Mouse (Mus musculus) myocyte (in vitro differentiated cells): Measurements from ENCODE around the gene Itgax.
A peak's percentile ranks its signal among the peaks of the same experiment; 100 is the strongest.

Experiments used
- CEBPB ChIP-seq: IDR thresholded peaks from 2 replicates; pipeline ENCODE4 v1.6.1; 2011; ENCODE audit warnings: mild to moderate bottlenecking, moderate library complexity; ENCODE audit not compliant: poor library complexity, insufficient read depth, severe bottlenecking
- E2F4 ChIP-seq: IDR thresholded peaks from one replicate; pipeline ENCODE4 v1.6.1; 2011; ENCODE audit warnings: mild to moderate bottlenecking, control low read depth, moderate library complexity; ENCODE audit not compliant: insufficient read depth
- MYOG ChIP-seq, 3 experiments: IDR thresholded peaks; one replicate each; pipeline ENCODE4 v1.6.1; 2011; ENCODE audit warnings: control low read depth in 2 of 3, low read depth in 2 of 3, mild to moderate bottlenecking in 2 of 3; ENCODE audit not compliant: insufficient read length in 2 of 3, control insufficient read depth in 1 of 3, insufficient read depth in 1 of 3
- POLR2A ChIP-seq: IDR thresholded peaks from one replicate; pipeline ENCODE4 v1.6.1; 2011; ENCODE audit warnings: low read depth, mild to moderate bottlenecking, control low read depth, moderate library complexity; ENCODE audit not compliant: insufficient read length
- TCF12 ChIP-seq: IDR thresholded peaks from one replicate; pipeline ENCODE4 v1.6.1; 2011; ENCODE audit warnings: mild to moderate bottlenecking, control low read depth; ENCODE audit not compliant: poor library complexity, insufficient read depth, severe bottlenecking
- USF1 ChIP-seq: IDR thresholded peaks from one replicate; pipeline ENCODE4 v1.6.1; 2011; ENCODE audit warnings: low read depth, mild to moderate bottlenecking, control low read depth, moderate library complexity

GRCm38 (mm10) chr7:128105246-128105645 is 24.1 kb upstream of the Itgax start:
- peak in 1 of 3 experiments; percentile 4 for TF ChIP-seq MYOG (IDR thresholded peaks at IDR 0.05; ENCODE audit: control insufficient read depth in 1 of 3, insufficient read depth in 1 of 3, insufficient read length in 2 of 3, low read depth in 2 of 3)
- TF ChIP-seq USF1 = no peak
- no peak for TF ChIP-seq CEBPB
- no peak for TF ChIP-seq POLR2A
- no peak for TF ChIP-seq E2F4
- TF ChIP-seq TCF12 = no peak
